Mouse (Mus musculus) spleen, adult 12 weeks (tissue): ENCODE data around the gene Gm340.

ENCODE experiments used
- DNase-seq: peaks from one replicate; pipeline ENCODE4 v3.0.0; 2022; ENCODE audit warnings: low spot score

The Gm340 gene

GRCm38 (mm10) chr19:41581706-41582420, at the start of gene Gm340:
Gene Gm340, plus strand, starts transcription at chr19:41582370.
- no peak for DNase-seq

- DNase-seq: no peak
These were observed 48.1 kb upstream of the Gm340 start for GRCm38 (mm10) chr19:41534021-41534420.

DNA sequence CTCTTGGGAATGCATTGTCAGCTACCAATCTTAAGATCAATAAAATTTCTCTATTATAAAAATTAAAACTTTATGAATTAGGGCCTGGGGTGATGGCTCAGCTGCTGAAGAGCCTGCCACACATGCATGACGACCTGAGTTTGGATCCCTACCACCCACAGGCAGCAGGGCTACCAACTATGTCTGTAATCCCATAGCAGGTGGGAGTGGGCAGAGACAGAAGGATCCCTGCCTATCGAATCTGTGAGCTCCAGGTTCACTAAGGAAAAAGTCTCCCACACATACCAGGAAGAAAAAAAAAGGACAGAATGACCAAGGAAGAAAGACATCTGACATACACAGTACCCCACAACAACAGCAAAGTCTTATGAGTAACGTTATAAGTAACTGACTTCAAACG, 25.2 kb upstream of the Gm340 start:
- DNase-seq: no peak

GRCm38 (mm10) chr19:41557491-41557890, 24.7 kb upstream of the Gm340 start:
- no peak for DNase-seq

- DNase-seq: no peak
These were observed 23.2 kb upstream of the Gm340 start for GRCm38 (mm10) chr19:41558891-41559486.

DNA sequence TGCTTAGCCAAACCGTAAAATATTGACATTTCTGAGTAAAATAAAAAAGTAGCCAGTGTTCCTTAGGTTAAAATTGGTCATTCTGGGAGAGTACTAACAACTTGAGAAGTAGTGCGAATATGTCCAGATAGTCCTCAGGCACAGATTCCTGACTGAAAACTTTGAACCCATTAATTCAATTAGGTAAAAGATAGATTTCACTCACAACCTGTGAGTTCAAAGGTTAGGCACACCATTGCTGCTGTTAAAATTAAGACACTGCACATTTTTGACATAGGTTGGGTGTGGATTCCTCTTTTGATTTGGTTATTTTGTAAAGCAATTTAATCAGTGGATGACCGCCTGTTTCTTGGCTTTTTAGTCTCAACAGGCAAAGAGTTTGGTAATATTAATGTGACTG, 21.3 kb upstream of the Gm340 start:
- DNase-seq: no peak

DNA sequence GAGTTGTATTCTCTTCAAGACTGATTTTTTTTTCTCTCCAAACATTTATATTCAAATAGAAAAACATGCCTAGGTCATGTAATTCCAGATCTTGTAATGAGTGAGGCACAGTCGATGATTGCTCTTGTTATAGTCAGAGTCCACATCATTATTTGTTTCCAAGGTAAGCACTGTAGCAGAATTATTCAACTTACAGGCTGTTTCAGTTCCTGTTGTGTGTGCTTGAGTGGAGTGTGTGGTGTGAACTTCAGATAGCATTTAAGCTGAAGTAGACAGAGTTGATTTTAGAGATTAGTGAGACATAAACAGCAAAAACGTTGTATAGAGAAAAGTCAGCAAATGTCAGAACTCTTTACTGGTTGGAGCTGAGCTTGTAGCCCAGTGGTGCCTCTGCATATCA, 13.4 kb upstream of the Gm340 start:
- DNase-seq: no peak

DNA sequence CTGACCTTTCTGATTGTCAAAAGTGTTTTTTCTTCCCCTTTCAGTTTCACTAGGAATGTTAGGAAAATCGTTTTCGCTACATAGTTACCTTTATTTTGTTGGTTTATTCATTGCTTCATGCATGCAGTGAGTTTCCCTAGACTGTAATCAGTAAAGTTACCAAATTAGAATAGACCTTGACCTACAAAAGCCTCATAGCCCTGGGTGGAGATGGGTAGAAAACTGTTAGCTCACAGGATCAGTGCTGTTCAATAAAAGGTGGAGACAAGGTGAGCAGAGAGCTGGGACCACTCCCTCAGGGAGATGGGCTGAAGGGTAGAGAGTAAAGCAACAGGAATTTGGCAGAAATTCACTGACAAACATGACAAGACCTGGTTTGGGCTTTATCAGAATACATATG, 8.5 kb upstream of the Gm340 start:
- no peak for DNase-seq

- DNase-seq: no peak
These were observed 4.6 kb upstream of the Gm340 start for GRCm38 (mm10) chr19:41577576-41577975.

DNA sequence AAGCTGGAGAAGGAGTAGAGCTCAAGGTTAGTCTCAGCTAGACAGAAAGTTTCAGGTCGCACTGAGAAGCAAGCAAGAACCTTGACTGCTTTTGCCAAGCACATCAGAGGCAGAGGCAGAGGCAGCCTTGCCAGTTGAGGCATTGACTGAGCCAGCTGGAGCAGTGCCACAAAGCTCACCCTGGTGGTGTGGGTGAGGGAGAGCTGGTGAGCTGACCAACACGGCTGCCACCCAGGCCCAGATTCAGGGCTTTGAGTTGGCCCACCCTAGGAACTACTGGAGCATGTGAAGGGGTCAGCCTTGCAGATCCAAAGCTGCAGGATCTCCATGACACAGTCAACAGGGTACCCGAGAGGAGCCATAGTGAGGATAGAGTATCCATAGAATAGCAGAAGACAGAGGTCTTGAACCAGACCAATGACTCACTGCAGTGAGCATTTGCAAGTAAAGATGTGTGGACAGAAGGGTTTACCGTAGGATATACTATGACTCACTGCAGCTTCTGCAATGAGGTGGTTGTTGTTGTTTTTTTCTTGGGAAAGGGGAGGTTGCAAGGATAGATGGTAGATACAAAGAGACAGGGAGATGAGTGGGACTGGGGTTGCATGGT, 2.8 kb upstream of the Gm340 start:
- DNase-seq: no peak

DNA sequence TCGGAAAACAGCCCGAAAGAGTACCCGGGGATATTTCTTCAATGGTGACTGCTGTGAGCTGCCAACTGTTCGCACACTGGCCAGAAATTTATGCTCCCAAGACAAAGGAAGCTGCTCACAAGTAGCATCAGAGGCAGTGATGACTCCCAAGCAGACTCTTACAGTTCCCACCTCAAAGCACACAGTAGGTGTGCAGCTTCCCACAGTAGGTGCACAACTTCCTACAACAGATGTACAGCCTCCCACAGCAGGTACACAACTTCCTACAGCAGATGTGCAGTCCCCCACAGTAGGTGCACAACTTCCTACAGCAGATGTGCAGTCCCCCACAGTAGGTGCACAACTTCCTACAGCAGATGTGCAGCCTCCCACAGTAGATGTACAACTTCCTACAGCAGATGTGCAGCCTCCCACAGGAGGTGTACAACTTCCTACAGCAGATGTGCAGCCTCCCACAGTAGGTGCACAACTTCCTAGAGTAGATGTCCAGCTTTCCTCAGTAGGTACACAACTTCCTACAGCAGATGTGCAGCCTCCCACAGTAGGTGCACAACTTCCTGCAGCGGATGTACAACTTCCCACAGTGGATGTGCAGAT, 846 bp downstream of the Gm340 start:
- no peak for DNase-seq

GRCm38 (mm10) chr19:41586752-41587151, 4.6 kb downstream of the Gm340 start:
- no peak for DNase-seq

GRCm38 (mm10) chr19:41587431-41588222, 5.5 kb downstream of the Gm340 start:
- no peak for DNase-seq

GRCm38 (mm10) chr19:41589026-41589425, 6.9 kb downstream of the Gm340 start:
- DNase-seq: no peak

- DNase-seq: no peak
These were observed 7.5 kb downstream of the Gm340 start for GRCm38 (mm10) chr19:41589681-41590080.

- DNase-seq: no peak
These were observed 9.6 kb downstream of the Gm340 start for GRCm38 (mm10) chr19:41591808-41592207.

DNA sequence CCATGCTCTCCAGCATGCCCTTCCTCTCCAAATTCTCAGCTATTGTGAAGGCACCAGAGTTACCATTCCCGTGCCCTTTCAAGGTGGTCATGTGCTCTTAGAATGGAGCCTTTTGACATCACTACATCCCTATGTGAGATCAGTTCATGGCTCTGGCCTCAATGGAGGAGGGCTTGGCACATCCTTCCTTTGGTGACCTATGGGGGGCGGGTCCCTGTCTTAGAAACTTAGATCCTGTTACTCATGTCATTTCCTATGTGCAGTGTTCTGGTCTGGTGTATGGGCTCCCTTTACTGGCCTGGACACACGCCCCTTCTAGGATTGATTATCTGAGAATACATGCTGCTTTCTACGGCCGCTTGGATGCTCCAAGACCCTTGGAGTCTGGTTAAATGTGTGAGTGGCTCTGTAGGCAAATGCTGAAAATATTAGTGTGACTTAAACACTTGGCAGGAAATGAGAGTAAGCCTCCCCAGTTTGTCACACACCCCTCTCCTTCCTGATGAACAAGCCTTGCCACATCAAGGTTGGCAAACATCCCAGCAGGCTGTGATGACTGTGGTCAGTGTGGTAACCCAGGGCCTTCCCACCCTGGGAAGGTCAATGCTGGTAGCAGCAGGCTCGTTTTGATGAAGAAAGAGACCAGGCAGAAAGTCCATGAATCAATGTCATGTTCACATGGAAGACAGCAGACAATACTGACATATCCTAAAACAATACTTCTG, 15.2 kb downstream of the Gm340 start:
- no peak for DNase-seq

- DNase-seq: no peak
These were observed 18.5 kb downstream of the Gm340 start for GRCm38 (mm10) chr19:41600647-41601046.

GRCm38 (mm10) chr19:41606208-41606987, 24.2 kb downstream of the Gm340 start:
- no peak for DNase-seq

DNA sequence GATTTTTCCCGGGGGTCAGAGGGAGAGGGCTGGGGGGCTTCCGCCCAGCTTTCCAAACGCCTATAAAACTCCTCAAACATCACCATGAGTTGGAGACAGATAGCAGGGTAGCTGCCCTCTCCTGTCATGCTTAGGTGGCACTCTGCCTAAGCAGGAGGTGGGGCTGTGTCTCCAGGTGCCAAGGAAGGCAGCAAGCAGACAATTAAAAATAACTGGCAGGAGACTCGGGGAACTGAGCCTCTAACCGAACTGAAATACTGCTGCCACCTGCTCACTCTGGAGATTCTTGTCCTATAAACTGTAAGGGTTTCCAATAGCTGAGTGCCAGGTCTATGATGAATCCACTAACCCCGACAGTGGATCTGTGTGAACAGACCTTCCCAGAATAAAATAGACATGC, 29.5 kb downstream of the Gm340 start:
- DNase-seq: no peak
